Mouse (Mus musculus) E14TG2a.4 (cell line): ENCODE data around the gene Rps6kb1.

ENCODE experiments used
- CTCF ChIP-seq: conservative IDR thresholded peaks from 2 replicates; pipeline ENCODE4 v1.5.1; 2014; ENCODE audit warnings: low read length
- NANOG ChIP-seq: IDR thresholded peaks from 2 replicates; pipeline ENCODE4 v1.6.1; 2014; ENCODE audit warnings: borderline replicate concordance, low read length, mixed read lengths

DNA sequence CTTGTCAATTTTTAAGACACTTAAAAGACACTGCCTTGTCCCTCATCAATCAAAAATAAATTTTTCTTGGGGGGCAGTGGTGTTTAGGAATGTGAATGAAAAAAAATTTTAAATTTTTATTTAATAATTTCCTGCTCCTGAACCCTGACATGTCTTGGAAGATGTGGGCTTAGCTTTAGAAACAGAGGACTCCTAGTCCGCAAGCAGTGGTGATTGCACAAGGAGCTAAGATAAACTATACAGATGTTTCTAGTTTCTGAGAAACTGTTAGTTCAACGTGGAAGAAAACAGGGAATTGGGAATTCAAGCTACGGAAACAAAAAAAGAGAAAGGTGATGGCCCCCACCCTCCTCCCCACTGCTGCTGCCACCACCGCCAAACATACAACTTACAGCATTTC lies 27.3 kb upstream of the Rps6kb1 start:
- TF ChIP-seq CTCF (no peak), NANOG (no peak)
